Mouse (Mus musculus) T-helper 1 cell (primary cell): ENCODE data around the gene Pgs1.

Experiments used
- in situ Hi-C: fragments of 300-600 bp; cut with MboI, MseI; formaldehyde crosslinking; loops from one replicate; pipeline ENCODE4 v1.15.1; 2025; ENCODE audit warnings: high pct_unique_total_duplicates

Gene Pgs1

GRCm38 (mm10) chr11:118031134-118031533, 45.0 kb downstream of the Pgs1 start:
- in situ Hi-C loops: no loop called here

GRCm38 (mm10) chr11:118034395-118034794, 48.3 kb downstream of the Pgs1 start:
- in situ Hi-C loops: no loop called here

GRCm38 (mm10) chr11:118035068-118035467, 49.0 kb downstream of the Pgs1 start:
- in situ Hi-C loops: no loop called here

- in situ Hi-C loops: no loop called here
These were observed 56.7 kb downstream of the Pgs1 start for GRCm38 (mm10) chr11:118042791-118043190.

GRCm38 (mm10) chr11:118043293-118043907, 57.3 kb downstream of the Pgs1 start:
- in situ Hi-C loops: no loop called here

GRCm38 (mm10) chr11:118049641-118050040, 63.5 kb downstream of the Pgs1 start:
- in situ Hi-C loops: loop anchor here (25.0 kb wide), 1 partner anchor 612 kb away; no protein-coding TSS in a partner anchor

GRCm38 (mm10) chr11:118050174-118050573, 64.1 kb downstream of the Pgs1 start:
- in situ Hi-C loops: loop anchor here (25.0 kb wide), 1 partner anchor 613 kb away; no protein-coding TSS in a partner anchor

GRCm38 (mm10) chr11:118058367-118058766, 72.3 kb downstream of the Pgs1 start:
- in situ Hi-C loops: loop anchor here (25.0 kb wide), 1 partner anchor 621 kb away; no protein-coding TSS in a partner anchor

GRCm38 (mm10) chr11:118058872-118059271, 72.8 kb downstream of the Pgs1 start:
- in situ Hi-C loops: loop anchor here (25.0 kb wide), 1 partner anchor 622 kb away; no protein-coding TSS in a partner anchor

GRCm38 (mm10) chr11:118060038-118060437, 73.9 kb downstream of the Pgs1 start:
- in situ Hi-C loops: loop anchor here (25.0 kb wide), 1 partner anchor 623 kb away; no protein-coding TSS in a partner anchor

- in situ Hi-C loops: loop anchor here (25.0 kb wide), 1 partner anchor 630 kb away; no protein-coding TSS in a partner anchor
These were observed 81.5 kb downstream of the Pgs1 start for GRCm38 (mm10) chr11:118067588-118067987.

- in situ Hi-C loops: loop anchor here (25.0 kb wide), 1 partner anchor 632 kb away; no protein-coding TSS in a partner anchor
These were observed 82.8 kb downstream of the Pgs1 start for GRCm38 (mm10) chr11:118068812-118069332.

GRCm38 (mm10) chr11:118071227-118071912, 85.3 kb downstream of the Pgs1 start:
- in situ Hi-C loops: loop anchor here (25.0 kb wide), 1 partner anchor 634 kb away; no protein-coding TSS in a partner anchor
